Mouse (Mus musculus) spleen, postnatal 10 days (tissue): ENCODE results near the gene Ifi47.
A peak's percentile ranks its signal among the peaks of the same experiment; 100 is the strongest.
"Not testable (repeated sequence)": the region's sequence is repeated elsewhere in the genome, so short reads cannot be mapped to it uniquely, and the experiment has no call there.

ENCODE experiments used
- DNase-seq, 2 experiments: peaks; one replicate each; pipeline ENCODE4 v3.0.0; 2021 to 2022; ENCODE audit warnings: low spot score in 2 of 2

The Ifi47 gene

DNA sequence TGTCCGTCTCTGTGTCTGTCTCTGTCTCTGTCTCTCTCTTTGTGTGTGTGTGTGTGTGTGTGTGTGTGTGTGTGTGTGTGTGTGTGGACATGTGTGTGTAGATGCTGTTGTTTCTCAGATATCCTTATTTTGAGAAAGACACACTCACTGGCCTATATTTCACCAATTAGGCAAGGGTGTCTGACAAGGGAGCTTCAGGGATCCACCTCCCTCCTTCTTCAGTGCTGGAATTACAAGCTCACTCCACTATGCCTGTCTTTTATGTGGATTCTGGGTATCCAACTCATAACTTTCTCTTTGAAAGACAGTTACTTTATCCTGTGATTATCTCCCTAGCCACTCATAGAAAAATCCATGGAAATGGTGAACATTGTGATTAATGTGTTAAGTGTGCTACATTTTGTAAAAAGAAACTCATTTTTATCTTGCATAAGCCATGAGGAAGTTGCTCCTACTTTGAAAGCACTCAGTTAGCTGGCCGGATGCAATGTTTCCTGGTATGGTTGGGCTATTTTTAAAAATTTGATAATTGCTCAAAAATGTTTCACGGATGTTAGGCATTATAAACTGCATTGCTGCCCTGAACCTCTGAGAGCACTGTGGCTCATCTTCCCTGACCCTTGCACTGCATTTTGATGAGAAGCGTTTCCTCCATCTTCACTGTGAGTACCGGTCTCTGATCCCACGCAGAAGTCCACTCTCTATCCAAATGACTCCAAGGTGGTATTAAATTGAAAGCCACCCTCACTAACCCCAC, at the start of gene Ifi47:
Ifi47 (plus strand) TSS at position 587 of the 757 bp plus-strand sequence.
- DNase-seq = not testable (repeated sequence)

GRCm38 (mm10) chr11:49050064-49050463, 26.3 kb upstream of the Ifi47 start:
- not testable (repeated sequence) for DNase-seq

DNA sequence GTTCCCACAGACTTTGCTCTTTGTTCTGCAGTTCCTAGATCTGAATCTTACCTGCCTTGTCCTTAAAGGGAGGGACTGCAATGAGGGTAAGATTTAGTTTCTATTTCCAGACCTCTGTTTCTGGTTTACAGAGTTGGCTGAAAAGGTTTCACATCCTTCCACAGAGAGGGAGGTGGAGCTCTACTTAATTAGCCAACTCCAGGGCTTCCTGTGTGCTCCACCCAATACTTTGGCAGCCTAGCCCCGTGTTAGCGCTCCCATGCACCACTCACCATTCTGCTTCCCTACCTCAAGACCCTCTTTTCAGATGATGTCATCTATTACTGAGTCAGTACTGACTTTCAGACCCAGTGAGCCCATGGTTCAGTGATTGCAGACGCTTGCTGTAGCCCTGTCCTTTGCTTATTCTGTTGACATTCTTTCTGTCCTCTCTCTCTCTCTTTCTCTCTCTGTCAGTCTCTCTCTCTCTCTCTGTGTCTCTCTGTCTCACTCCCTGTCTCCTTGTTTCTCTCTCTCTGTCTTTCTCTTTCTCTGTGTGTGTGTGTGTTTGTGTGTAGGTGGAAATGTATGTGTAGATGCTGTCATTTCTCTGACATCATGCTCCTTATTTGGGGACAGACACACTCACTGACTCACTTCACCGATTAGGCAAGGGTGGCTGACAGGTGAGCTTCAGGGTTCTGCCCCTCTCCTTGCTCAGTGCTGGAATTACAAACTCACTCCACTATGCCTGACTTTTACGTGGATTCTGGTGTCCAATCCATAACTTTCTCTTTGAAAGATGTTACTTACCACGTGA, 25.1 kb upstream of the Ifi47 start, which contains the start of gene 9930111J21Rik2:
9930111J21Rik2 (minus strand) TSS at position 150 of the 799 bp plus-strand sequence.
- DNase-seq = not testable (repeated sequence)

- not testable (repeated sequence) for DNase-seq
These were observed 24.5 kb upstream of the Ifi47 start for GRCm38 (mm10) chr11:49051894-49052293.

GRCm38 (mm10) chr11:49060061-49060460, 16.3 kb upstream of the Ifi47 start:
- not testable (repeated sequence) for DNase-seq

- DNase-seq = not testable (repeated sequence)
These were observed 14.5 kb upstream of the Ifi47 start for GRCm38 (mm10) chr11:49061865-49062264.

DNA sequence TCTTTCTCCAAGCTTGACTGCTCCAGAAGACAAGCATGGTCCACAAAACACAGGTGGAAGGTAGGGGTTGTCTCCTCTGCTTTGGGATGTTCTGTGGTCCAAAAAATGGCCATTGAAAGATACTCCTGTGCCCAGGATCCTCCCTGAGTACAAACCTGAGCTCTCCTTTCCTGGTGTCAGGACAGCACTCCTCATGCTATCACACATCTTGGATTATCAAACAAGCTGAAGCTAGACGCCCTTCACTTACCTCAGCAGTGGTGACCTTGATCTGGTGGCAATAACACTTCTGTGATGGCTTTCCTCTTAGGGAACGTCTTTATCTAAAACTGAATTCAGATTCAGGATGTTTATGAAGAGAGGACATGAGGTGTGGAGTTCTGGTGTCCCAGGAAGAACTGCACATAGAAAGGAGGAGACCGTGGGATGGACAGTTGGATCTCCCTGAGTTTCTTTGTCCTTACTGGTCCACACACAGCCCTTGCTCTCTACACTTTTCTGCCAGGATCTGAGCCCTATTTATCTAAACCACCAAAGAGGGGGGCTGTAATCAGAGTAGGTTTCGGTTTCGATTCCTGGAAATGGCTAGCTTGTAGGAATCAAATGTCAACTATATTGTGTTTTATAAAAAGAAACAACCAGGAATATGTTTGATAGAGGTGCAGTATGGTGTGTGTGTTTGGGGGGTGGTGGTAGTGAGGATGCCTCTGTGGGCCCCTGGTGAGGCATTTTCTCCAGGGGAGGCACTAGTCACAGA, 12.5 kb upstream of the Ifi47 start, which contains the start of gene Tgtp2:
Tgtp2 (minus strand) TSS at position 494 of the 757 bp plus-strand sequence.
- not testable (repeated sequence) for DNase-seq

- DNase-seq = no peak
These were observed 8.0 kb upstream of the Ifi47 start for GRCm38 (mm10) chr11:49068358-49068757.

GRCm38 (mm10) chr11:49077012-49077411, 625 bp downstream of the Ifi47 start:
- DNase-seq = no peak

GRCm38 (mm10) chr11:49078719-49079118, 2.3 kb downstream of the Ifi47 start:
- no peak for DNase-seq

- no peak for DNase-seq
These were observed 4.2 kb downstream of the Ifi47 start for GRCm38 (mm10) chr11:49080636-49081035.

DNA sequence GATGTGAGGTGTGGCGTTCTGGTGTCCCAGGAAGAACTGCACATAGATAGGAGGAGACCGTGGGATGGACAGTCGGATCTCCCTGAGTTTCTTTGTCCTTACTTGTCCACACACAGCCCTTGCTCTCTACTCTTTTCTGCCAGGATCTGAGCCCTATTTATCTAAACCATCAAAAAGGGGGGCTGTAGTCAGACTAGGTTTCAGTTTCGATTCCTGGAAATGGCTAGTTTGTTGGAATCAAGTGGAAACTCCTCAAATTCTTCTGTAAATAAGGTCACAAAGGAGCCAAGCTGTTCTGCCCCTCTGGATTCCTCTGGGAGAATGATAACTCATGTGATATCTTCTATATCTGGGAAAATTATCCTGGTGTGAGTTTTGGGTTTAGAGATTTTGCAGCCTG, 5.0 kb downstream of the Ifi47 start:
- DNase-seq = no peak

DNA sequence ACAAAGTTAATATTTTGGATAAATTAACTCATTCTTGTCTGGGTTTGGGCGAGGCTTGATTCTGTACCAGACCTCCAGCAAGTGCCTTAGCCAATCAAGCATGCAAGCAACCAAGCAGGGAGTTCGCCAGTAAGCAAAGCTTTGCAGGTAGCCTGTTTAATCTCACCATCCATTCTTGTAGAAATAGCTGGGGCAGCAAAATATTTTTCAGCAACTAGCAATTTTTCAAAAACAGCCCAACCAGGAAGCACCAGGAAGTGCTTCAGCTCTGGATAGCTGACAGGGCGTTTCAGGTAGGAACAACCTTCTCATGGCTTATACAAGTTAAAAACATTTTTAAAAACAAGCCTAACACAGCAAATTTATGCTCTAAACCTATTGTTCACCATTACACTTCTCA, 5.5 kb downstream of the Ifi47 start:
- DNase-seq = no peak

- no peak for DNase-seq
These were observed 6.8 kb downstream of the Ifi47 start for GRCm38 (mm10) chr11:49083146-49083545.

DNA sequence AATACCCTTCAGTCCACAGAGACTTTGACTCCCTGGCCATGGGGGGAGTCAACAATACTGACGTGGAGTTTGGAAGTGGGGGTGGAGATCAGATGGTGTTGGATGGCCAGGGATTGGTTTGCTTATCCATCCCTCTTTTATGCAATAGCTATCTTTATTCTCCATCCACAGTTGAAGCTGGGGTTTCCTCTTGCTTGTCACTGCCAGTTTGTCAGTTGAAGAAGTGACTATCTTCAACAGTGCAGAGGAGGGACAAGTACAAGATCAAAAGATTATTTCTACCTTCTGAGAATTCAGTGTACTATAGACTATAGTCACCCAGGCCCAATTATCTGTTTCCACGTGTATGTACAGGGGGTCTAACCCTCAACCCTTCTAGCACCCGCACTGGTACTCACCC, 7.4 kb downstream of the Ifi47 start:
- no peak for DNase-seq

GRCm38 (mm10) chr11:49084385-49084784, 8.0 kb downstream of the Ifi47 start:
- DNase-seq = no peak

DNA sequence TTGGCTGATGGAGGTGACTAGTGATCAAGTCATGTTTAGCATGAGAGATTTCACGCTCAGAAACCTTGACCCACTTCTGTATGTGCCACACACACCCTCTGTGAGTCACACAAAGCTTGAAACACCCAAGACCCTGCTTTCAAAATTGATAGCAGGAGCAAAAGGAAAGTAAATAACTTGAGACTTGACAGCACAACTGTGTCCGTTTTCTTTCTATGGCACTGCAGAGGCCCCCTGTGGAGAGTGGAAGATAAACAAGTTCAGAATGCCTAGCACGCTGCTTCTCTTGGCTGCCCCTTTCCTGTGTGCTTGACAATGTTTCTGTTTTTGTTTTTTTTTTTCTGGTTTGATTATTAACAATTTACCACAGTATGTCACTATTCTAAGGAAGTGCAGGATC, 8.5 kb downstream of the Ifi47 start:
- peak; percentile 25 to 46 for DNase-seq

DNA sequence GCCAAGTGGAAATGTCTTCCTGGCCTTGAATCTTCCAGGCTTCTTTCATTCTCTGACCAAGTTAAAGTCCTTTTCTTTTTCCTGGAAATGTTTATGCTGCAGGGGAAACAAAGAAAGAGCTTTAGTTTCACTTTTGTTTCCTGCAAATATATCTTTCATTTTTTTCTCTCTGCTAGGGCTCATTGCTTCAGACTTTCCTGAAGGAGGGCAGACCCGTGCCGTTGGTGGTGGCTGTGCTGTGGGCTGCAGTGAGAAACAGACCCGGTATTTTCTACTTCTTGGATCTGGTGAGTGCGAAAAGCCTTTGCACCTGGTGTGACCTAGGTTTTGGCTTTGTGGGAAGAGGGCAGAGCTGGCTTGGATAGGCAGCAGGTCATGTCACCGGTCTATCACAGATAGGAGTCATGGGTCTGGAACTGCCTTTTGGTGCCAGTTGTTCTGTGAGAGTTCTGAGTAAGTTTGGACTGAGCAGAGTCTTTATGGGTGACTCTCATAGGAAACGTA, 10.5 kb downstream of the Ifi47 start:
- peak; percentile 43 to 47 for DNase-seq

GRCm38 (mm10) chr11:49087830-49088616, 11.6 kb downstream of the Ifi47 start:
- peak; percentile 60 to 78 for DNase-seq

GRCm38 (mm10) chr11:49088990-49089652, 12.7 kb downstream of the Ifi47 start:
- no peak for DNase-seq
